Mouse (Mus musculus) gastrocnemius, postnatal 14 days (tissue): Measurements from ENCODE around the gene Chmp2b. TPM values are rescaled to one million over a fixed set of nuclear protein-coding genes. Genes with fewer than 3 reads are reported as not detected.
A peak's percentile ranks its signal among the peaks of the same experiment; 100 is the strongest.

Source experiments
- DNase-seq: peaks from one replicate; pipeline ENCODE4 v3.0.0; 2021; ENCODE audit warnings: mixed read lengths
- intact Hi-C: fragments of 180-260 bp; cut with DNase I; formaldehyde crosslinking; loops from one replicate; pipeline ENCODE4 v1.15.1; 2025; ENCODE audit warnings: low total_unique reads
- total RNA-seq, 2 experiments: library from RNA; stranded (reverse); gene quantifications; 2 replicates each; pipeline ENCODE4 v1.2.3; 2021

Chmp2b gene
- total RNA-seq, 2 experiments from 2014 or later: 33.8 to 34.9 TPM

DNA sequence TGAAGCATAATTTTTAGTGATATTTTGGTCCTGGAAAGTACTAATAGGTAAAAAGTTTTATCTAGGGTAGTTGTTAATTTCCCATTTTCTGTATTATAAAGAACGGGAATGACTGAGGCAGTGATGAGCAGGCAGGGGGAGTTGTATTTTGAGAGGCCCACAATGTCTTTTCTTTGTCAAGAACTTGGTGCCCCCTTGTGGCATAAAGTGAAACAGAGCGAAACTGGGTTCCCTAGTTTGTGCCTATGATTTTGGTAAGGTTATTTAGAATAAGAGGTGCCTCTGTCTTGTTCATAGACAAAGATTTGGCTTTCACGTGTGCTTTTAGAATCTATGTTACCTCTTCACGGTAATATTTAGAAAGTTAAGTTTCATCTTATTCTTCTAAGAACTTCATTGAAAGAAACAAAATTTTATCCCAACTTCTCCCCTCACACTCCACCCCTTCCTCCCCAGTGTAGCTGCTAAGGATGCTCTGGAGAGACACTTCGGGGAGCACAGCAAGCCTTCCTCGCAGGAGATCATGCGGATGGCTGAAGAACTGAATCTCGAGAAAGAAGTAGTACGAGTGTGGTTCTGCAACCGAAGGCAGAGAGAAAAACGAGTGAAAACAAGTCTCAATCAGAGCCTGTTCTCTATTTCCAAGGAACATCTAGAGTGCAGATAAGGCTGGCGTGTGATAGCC, 29.1 kb downstream of the Chmp2b start:
- intact Hi-C loops: no loop called here
- peak; percentile 6 for DNase-seq

DNA sequence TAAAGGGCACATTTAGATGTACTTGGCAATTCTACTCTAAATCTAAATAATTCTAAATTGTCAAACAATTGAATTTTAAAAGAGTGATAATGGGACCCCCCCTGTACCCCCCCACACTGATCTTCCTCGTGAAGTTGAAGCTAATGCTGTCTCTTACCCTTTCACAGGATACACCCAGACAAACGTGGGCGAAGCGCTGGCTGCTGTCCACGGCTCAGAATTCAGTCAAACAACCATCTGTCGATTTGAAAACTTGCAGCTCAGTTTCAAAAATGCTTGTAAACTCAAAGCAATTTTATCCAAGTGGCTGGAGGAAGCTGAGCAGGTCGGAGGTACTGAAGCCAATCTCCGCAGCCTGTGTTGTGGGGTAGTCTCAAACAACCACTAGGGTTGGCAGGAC, 30.9 kb downstream of the Chmp2b start:
- intact Hi-C loops: no loop called here
- no peak for DNase-seq

GRCm38 (mm10) chr16:65529589-65529988, 32.9 kb downstream of the Chmp2b start:
- no peak for DNase-seq

DNA sequence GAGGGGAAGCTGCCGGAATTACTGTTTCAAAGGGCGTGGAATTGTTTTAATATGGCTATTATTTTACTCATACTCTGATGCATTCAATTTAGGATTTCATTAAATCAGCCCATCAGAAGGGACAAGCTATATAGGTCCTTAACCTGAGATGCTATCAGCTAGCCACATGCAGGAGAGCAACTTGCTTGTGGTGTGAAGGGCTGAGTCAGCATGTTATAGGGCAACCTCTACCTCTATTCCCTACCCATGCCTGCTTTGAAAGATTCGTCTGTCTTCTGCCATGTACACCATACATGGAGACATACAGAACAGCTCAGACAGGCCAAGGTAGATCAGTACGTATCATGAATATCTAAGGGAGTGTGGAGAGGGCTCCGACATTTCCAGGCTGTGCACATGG, 35.8 kb downstream of the Chmp2b start:
- intact Hi-C loops: no loop called here
- no peak for DNase-seq

More at GRCm38 (mm10) chr16:65529589-65529988, 32.9 kb downstream of the Chmp2b start:
- intact Hi-C loops: no loop called here

- intact Hi-C loops: no loop called here
- no peak for DNase-seq
Observed at GRCm38 (mm10) chr16:65526004-65526403, 36.5 kb downstream of the Chmp2b start.

DNA sequence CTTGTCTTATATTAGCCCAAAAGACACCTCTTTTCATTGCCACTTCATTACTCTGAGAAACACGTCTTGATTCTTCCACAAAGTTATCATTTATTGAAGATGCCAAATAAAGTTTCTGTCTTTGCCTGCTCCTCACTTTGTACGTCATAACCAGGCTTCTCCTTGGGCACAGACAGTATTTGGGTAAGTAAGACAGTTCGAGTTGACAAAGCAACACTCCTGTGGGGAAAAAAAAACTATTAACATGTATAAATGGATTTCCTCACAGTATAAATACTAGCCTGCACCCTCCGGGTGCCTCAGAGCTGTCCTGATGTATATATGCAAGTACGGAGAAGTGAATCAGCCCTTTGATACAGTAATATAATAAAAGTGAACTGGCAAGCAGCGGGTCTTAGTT, 42.3 kb downstream of the Chmp2b start, which contains the start of gene Pou1f1:
Gene Pou1f1 (plus strand): TSS at position 301 of the 400 bp plus-strand sequence.
- intact Hi-C loops: no loop called here

GRCm38 (mm10) chr16:65514223-65514622, 48.3 kb downstream of the Chmp2b start:
- DNase-seq: no peak
- intact Hi-C loops: no loop called here

More for the DNA sequence above, 42.3 kb downstream of the Chmp2b start, which contains the start of gene Pou1f1:
- no peak for DNase-seq

GRCm38 (mm10) chr16:65497049-65497448, 65.5 kb downstream of the Chmp2b start:
- intact Hi-C loops: no loop called here

GRCm38 (mm10) chr16:65496030-65496429, 66.5 kb downstream of the Chmp2b start:
- DNase-seq: no peak
- intact Hi-C loops: no loop called here

More at GRCm38 (mm10) chr16:65497049-65497448, 65.5 kb downstream of the Chmp2b start:
- DNase-seq: no peak

Other genes with a start within 250 kb of the Chmp2b start
- not detected for gene Pou1f1, start 42.2 kb downstream of the Chmp2b start, total RNA-seq